Mouse (Mus musculus) adrenal gland, adult 8-10 months (tissue): ENCODE measurements around the gene Ptprm. TPM values are rescaled to one million over a fixed set of nuclear protein-coding genes. Genes with fewer than 3 reads are reported as not detected.

Experiments used
- DNase-seq: peaks from one replicate; pipeline ENCODE4 v3.0.0; 2022
- total RNA-seq, 4 experiments: library from RNA; stranded (reverse); gene quantifications; 2 replicates each; pipeline ENCODE4 v1.2.4; 2022

Ptprm gene
- total RNA-seq, 4 experiments from 2014 or later: 24.4 to 35.1 (median 28.6) TPM

DNA sequence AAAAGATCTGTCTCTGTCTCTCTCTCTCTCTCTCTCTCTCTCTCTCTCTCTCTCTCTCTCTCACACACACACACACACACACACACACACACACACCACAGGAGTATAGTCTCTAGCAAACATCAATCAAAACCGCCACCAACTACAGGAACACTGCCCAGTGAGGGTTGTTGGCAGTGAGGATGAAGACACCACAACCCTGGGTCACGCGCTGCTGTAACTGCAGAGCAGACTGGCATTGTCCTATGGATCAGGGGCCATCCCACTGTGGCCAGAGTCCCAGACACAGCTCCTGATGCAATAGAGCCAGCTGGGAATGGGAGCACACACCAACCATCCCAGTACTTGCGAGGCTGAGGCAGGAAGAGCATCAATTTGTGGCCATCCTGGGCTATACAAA, 220.0 kb downstream of the Ptprm start:
- DNase-seq: no peak

- DNase-seq: peak; percentile 17
These were observed 220.7 kb downstream of the Ptprm start for GRCm38 (mm10) chr17:67133440-67134103.

DNA sequence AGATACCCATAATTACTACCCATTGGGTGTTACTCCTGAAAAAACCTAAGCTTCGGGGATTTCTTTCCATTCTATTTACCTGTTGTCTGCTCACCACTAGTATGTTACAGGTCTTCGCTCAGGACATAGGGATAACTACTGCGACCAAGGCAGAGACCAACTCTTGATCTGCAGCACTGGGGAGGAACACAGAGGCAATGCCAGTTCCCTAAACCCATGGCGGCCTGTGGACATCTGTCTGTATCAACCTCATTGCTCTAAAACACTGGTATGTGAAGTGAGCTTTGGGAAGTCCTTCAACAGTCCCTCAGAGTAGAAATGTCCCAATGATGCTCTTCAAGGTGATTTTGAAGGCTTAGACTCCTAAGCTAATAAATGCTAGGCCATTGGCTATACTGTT, 221.2 kb downstream of the Ptprm start:
- no peak for DNase-seq

- no peak for DNase-seq
These were observed 226.7 kb downstream of the Ptprm start for GRCm38 (mm10) chr17:67127530-67127929.

DNA sequence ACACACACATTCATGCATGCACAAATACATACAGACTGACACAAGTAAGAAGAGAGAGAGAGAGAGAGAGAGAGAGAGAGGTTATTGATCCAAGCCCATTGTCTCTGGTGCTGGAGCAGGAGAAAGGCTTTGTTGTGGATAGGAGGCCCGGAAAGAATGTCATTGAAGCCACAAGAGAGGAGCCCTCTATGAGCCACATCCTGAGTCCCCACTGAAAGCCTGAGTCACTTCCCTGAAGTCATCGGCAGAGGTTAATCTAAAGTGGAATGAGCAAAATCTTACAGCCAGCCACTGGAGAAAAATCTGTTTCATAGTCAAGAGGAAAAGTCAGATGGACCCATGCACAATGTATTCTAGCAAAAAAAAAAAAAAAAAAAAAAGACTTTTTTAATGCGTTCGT, 228.7 kb downstream of the Ptprm start:
- DNase-seq: no peak

DNA sequence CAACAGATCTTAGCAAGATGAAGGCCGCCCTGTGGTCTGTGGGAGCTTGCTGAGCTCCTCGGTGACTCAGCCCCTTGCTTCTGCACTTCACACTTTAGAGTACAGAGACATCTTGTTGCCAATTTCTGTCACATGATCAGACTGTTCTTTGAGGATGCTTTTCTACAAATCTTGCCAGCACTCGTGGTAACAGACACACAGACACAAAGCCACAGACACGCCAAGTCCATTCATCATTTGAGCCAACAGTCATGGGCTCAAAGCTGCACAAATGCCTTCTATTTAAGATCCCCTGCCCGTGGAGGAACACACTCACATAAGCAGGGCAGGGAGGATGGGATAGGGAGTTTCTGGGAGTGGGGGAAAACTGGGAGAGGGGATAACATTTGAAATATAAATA, 230.0 kb downstream of the Ptprm start:
- DNase-seq: no peak

DNA sequence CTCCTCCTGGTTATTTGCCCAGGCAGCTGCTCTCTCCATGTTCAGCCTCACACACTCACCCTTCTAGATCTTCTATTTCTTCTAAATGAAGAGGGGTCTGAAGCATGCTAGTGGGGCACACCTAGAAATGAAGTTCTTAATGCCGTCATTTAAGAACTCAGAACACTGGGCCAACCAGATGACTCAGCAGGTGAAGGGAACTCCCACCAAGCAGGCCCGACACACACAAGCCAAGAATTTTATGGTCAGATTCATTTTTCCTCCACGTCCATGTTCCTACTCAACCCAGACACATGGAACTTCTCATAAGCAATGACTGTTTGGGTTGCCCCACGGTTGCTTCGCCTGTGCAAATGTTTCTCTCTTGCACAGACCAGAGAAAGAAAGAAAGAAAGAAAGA, 230.5 kb downstream of the Ptprm start:
- no peak for DNase-seq

DNA sequence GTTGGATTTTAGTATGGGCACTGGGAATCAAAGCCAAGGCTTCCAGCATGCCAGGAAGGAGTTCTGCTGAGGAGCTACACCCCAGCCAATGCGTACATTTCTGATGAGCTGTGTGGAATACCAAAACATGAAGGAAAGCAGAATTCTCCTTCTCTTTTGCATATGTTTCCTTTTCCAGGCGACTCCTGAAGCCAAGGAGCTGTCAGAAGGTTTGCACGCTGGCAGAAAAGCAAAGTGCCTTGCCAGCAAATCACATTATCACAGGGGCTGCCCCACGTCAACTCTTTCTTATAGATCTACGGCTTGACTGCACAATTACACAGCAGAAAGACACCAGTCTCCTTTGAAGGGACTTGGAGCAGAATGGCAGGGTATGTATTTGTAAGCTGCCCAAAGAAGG, 233.4 kb downstream of the Ptprm start:
- no peak for DNase-seq

- peak; percentile 33 for DNase-seq
These were observed 235.4 kb downstream of the Ptprm start for GRCm38 (mm10) chr17:67118676-67119340.

GRCm38 (mm10) chr17:67114842-67115241, 239.4 kb downstream of the Ptprm start:
- no peak for DNase-seq

DNA sequence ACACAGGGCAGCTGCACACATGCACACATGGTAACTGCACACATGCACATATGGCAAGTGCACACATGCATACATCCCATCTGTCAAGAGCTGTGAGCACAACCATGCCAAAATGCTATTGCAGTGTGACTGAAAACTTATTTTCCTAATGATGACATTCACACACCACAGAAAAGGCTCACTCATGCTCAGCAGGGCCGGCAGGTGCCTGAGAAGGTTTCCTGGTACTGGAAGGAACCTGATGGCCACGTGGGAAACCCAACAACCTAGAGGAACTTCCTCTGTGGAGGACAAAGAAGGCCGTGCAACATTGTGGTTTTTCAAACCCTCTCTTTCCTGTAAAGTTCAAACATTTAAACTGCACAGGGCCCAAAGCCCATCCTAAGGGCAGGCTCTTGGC, 241.6 kb downstream of the Ptprm start:
- DNase-seq: no peak

DNA sequence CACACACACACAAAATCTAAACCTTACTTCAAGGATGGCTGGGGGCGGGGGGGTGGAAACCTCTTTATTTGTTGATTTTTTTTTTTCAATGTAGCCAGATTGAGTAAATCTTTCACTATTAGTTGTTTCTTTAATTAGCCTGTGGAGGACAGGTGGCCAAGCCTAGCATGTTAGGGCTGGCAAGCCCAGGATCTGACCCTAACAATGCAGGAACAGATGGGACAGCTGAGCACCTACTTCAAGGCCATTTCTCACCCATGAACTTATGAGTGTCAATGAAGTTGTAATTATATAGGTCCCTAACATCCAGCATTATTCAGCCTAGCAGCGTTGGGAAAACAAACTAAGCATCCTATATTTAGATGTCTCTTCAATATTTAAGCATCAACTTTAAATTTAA, 248.1 kb downstream of the Ptprm start:
- no peak for DNase-seq

- DNase-seq: no peak
These were observed 252.2 kb downstream of the Ptprm start for GRCm38 (mm10) chr17:67102051-67102450.

GRCm38 (mm10) chr17:67090997-67091396, 263.3 kb downstream of the Ptprm start:
- DNase-seq: no peak

DNA sequence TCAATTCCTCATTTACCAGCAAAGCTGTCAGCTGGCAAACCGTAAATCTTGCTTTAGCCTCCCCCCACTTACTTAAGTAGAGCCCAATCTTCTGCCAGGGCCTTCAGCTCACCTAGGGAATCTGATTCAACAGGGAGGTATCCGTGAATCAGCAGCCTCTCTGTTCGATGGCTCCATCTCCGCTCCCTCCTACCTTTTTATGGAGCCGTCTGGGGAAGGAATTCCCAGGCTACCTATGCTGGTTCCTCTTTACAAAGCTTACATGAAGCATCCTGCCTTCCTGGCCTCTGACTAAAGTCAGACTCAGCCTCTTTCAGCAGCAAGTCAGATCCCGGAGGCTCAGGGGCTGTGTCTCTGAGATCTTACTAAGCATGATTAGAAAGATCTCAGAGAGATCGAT, 264.1 kb downstream of the Ptprm start:
- no peak for DNase-seq

DNA sequence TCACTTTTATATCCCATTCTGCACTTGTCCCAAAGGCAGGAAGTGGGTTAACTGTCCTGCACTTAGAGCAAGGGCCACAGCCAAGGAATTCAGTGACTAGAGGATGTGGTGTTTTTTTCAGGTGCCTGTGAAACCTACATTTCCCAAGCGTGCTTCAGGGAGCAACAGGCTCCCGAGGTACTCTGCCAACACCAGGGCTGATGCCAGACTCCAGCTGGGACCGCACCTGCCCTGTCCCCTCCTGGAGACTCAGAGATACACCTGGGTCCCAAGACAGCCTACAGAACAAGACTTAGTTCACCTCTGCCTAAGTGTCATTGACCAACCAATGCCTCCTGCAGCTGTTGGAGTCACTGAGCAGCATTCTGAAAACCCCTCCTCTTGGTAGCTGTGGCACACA, 264.6 kb downstream of the Ptprm start:
- no peak for DNase-seq

DNA sequence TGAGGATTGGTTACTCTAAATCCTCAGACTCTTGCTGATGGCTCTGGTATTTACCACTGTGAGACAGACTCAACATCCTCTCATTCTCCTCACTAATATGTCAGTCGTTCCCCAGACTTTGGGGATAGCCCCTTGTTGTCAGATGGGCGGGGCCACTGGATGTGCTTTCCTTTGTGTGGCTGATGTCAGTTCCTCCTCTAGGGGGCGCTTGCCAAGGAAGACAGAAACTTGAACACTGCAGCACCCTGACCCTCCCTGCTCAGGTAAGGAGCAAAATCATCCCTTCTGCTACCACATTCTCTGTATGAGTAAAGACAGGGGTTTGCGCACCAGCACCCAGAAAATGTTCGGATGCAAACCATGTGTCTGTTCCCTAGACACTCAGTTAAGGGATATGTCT, 266.7 kb downstream of the Ptprm start:
- no peak for DNase-seq

DNA sequence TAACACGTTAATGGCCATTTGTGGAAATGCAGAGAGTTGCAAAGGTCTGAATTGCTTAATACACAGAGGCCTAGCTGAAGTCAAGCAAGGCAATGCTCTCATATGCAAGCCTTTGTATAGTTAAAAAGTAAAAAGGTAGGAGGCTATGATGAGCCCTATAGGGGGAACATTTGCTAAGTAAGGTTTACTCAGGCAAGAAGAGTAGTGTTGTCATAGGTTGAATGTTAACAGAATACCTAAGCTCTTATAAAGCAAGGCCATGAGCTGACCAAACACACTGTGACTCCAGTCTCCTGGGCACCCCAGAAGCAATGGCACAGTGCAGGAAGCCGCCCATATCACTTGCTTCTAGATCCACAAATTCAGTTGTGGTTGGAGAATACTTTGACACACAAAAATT, 267.4 kb downstream of the Ptprm start:
- DNase-seq: no peak

DNA sequence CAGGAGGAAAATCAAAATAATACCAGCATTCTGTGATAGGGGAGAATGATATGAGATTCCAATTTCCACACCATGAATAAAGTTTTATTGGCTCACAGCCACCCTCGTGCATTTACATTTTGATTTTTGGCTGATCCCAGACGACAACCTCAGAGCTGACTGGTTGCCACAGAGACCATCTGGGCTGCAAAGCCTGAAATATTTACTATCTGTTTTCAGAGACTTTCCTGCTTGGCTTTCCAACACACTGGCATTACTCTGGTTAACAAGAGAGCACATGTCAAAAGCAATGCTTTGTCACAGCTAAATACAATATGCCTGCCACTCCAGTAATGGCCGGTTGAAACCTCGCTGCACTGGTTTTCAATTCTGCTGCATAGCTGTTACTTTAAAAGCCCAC, 269.8 kb downstream of the Ptprm start:
- DNase-seq: no peak

- DNase-seq: no peak
These were observed 270.2 kb downstream of the Ptprm start for GRCm38 (mm10) chr17:67084093-67084492.

- no peak for DNase-seq
These were observed 274.7 kb downstream of the Ptprm start for GRCm38 (mm10) chr17:67079570-67079969.

- no peak for DNase-seq
These were observed 280.7 kb downstream of the Ptprm start for GRCm38 (mm10) chr17:67073580-67073979.

DNA sequence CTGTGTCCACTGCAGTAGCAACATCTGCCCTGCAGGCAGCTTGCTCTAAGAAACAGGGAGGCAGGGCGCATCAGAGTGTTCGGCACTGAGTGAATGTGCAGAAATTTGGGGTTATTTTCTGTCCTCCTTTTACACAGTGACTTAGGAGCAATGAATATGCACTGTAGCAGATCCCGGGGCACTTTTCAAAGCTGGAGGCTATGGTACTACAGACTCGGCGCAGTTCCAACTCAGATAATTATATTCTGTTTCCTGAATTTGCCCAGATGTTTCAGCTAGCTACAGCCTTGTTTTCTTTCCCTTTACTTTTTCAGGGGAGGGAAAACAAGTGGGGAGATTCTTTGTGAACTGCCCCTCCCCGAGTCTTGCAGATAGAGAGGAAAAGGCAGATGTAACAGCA, 281.1 kb downstream of the Ptprm start:
- DNase-seq: no peak

DNA sequence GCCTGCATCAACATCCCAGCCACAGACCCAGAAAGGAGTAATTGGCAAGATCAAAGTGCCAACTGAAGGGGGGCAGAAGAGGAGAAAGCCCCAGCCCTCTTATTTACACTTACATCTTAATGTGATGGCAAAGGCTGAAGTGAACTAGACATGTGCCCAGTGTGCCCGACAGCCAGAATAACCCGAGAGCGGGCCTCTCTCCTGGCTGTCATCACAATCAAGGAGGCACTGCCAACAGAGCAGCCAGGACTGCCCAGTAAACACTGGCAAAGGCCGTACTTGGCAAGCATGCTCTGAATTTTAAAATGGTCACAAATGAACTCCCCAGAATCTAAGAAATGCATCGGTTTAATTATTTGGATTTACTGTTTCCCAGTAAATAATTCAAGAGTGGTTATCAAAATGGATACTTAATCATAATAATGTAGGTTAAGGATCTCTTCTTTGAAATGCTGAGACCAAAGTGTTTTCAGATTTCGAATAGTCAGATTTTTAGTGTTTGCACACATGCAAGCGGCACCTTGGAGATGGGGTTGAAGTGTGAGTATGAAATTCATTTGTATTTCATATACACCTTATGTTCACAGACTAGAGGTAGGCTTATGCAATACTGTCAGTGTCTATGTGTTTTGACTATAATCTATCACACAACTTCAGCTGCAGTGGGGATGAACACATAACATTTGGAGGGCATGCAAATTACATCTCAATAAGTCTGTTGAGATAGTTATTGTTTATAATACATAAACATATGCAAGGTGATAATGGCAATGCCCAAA, 282.8 kb downstream of the Ptprm start:
- no peak for DNase-seq
